Mouse (Mus musculus) urinary bladder, postnatal 4 days (tissue): Measurements from ENCODE around the gene Zfp839.
"Not testable (repeated sequence)": the region's sequence is repeated elsewhere in the genome, so short reads cannot be mapped to it uniquely, and the experiment has no call there.

ENCODE experiments used
- DNase-seq, 2 experiments: peaks; one replicate each; pipeline ENCODE4 v3.0.0; 2021 to 2022; ENCODE audit warnings: low spot score in 2 of 2

The Zfp839 gene

GRCm38 (mm10) chr12:110840348-110841198 lies 9.5 kb upstream of the Zfp839 start, which contains the start of gene Mok:
TSS of gene Mok (minus strand) at chr12:110840939.
- DNase-seq: peak; percentile 94 to 96

- no peak for DNase-seq
Measured at GRCm38 (mm10) chr12:110841731-110842493, 8.1 kb upstream of the Zfp839 start.

- peak; percentile 77 to 86 for DNase-seq
Measured at GRCm38 (mm10) chr12:110843194-110844048, 6.6 kb upstream of the Zfp839 start.

GRCm38 (mm10) chr12:110844227-110845130 lies 5.6 kb upstream of the Zfp839 start:
- peak in 1 of 2 experiments; percentile 35 for DNase-seq

GRCm38 (mm10) chr12:110845131-110845880 lies 4.7 kb upstream of the Zfp839 start:
- DNase-seq: peak; percentile 87 to 92

GRCm38 (mm10) chr12:110846191-110846765 lies 3.8 kb upstream of the Zfp839 start:
- no peak for DNase-seq

- no peak for DNase-seq
Measured at GRCm38 (mm10) chr12:110850929-110851256, 840 bp downstream of the Zfp839 start.

- DNase-seq: no peak
Measured at GRCm38 (mm10) chr12:110851414-110851813, 1.4 kb downstream of the Zfp839 start.

GRCm38 (mm10) chr12:110851923-110852322 lies 1.9 kb downstream of the Zfp839 start:
- no peak for DNase-seq

GRCm38 (mm10) chr12:110854786-110855737 lies 5.0 kb downstream of the Zfp839 start:
- no peak for DNase-seq

GRCm38 (mm10) chr12:110857196-110857595 lies 7.1 kb downstream of the Zfp839 start:
- no peak for DNase-seq

- not testable (repeated sequence) for DNase-seq
Measured at GRCm38 (mm10) chr12:110858681-110859080, 8.6 kb downstream of the Zfp839 start.

- DNase-seq: no peak
Measured at GRCm38 (mm10) chr12:110860293-110860692, 10.2 kb downstream of the Zfp839 start.

- no peak for DNase-seq
Measured at GRCm38 (mm10) chr12:110861256-110861655, 11.2 kb downstream of the Zfp839 start.

- DNase-seq: no peak
Measured at GRCm38 (mm10) chr12:110864008-110864407, 14.0 kb downstream of the Zfp839 start.

- no peak for DNase-seq
Measured at GRCm38 (mm10) chr12:110865571-110865970, 15.5 kb downstream of the Zfp839 start.

GRCm38 (mm10) chr12:110865989-110866388 lies 15.9 kb downstream of the Zfp839 start:
- DNase-seq: no peak

- no peak for DNase-seq
Measured at GRCm38 (mm10) chr12:110870107-110870506, 20.1 kb downstream of the Zfp839 start.

GRCm38 (mm10) chr12:110871247-110871646 lies 21.2 kb downstream of the Zfp839 start:
- DNase-seq: no peak
